Mouse (Mus musculus) neural tube, embryonic 10.5 days (tissue): ENCODE data around the gene Sdcbp2.
A peak's percentile ranks its signal among the peaks of the same experiment; 100 is the strongest.
"Not testable (repeated sequence)": the region's sequence is repeated elsewhere in the genome, so short reads cannot be mapped to it uniquely, and the experiment has no call there.

ENCODE experiments used
- DNase-seq: peaks from one replicate; pipeline ENCODE4 v3.0.0-alpha.2; 2017; ENCODE audit warnings: low spot score; ENCODE audit errors: extremely low spot score

The Sdcbp2 gene

DNA sequence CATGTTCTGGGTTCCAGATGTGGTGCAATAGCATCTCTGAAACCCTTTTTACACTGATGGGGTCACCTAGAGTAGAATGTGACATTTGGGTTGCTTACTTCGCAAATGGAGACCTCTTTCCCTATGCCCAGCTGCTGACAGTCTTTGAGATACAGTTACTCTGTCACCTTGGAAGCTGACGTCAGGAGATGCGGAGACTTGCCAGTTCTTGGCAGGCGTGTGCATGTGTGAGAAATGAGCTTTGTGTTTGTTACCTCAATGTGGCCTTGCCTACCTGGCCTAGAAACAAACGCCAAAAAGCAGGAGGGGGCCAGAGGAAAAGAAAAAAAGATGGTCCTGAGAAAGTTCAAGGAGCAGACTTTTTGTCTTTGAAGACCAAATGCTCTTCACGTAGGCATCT, 5.6 kb upstream of the Sdcbp2 start:
- DNase-seq: no peak

- DNase-seq: no peak
Observed at GRCm38 (mm10) chr2:151569452-151569851, 3.0 kb upstream of the Sdcbp2 start.

DNA sequence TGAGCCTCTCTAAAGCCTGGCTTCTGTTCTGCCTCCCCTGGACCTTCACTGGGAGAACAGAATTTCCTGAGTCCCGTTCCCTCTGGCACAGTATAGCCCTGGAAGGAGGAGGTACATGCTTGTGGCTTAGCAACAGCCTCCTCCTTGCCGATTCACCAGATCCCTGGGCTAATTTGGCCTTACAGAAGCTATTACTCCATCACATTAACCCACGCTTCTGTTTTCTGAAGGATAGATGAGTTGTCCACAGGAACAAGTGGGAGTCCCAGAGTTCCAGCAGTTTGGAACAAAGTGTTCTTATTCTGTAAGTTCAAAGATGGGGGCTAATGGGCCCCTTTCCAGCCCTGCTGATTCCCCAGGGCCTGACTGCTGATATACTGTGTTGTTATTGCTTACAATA, 1.2 kb downstream of the Sdcbp2 start:
- no peak for DNase-seq

DNA sequence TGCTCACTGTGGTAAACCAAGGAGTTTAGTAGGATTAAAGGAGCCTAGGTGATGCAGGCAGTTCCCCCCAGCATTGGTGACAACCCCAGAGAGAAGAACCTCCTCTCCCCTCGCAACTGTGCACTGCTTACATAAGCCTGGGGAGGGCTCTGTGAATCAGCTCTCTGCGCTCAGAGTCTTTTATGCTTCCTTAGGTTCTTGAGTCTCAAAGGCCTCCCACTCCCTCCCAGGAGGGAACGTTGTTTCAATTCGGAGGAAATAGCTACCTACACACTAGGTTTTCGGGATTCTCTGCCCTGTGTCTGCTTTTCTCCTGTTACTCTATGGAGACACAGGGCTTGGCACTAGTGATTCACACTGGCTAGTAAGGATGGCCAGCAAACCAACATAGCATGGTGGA, 2.2 kb downstream of the Sdcbp2 start:
- DNase-seq: no peak

- DNase-seq: peak; percentile 28
Observed at GRCm38 (mm10) chr2:151575119-151575698, 2.8 kb downstream of the Sdcbp2 start.

- peak; percentile 80 for DNase-seq
Observed at GRCm38 (mm10) chr2:151575699-151576389, 3.4 kb downstream of the Sdcbp2 start.

GRCm38 (mm10) chr2:151579183-151579582, 6.8 kb downstream of the Sdcbp2 start:
- no peak for DNase-seq

DNA sequence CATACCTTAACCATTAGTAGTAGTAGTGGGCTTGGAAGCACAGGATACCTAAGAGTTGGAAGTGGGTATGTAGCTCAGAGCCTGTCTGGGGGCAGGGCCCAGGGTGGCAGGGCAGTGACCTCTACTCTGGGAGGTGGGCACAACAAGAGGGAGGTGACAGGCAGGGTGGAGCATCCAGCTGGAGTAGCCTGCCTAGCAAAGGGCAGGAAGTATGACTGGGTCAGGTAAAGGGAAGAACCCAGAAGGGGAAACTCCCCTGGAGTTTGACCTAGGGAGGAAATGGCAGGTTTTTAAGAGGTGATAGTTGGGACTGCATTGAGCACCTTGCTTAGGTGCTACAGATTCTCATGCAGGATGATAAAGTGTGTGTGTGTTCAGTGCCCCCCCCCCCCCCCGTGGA, 8.5 kb downstream of the Sdcbp2 start:
- DNase-seq: no peak

- no peak for DNase-seq
Observed at GRCm38 (mm10) chr2:151585934-151586333, 13.5 kb downstream of the Sdcbp2 start.

- DNase-seq: no peak
Observed at GRCm38 (mm10) chr2:151586807-151587206, 14.4 kb downstream of the Sdcbp2 start.

- no peak for DNase-seq
Observed at GRCm38 (mm10) chr2:151587306-151587705, 14.9 kb downstream of the Sdcbp2 start.

DNA sequence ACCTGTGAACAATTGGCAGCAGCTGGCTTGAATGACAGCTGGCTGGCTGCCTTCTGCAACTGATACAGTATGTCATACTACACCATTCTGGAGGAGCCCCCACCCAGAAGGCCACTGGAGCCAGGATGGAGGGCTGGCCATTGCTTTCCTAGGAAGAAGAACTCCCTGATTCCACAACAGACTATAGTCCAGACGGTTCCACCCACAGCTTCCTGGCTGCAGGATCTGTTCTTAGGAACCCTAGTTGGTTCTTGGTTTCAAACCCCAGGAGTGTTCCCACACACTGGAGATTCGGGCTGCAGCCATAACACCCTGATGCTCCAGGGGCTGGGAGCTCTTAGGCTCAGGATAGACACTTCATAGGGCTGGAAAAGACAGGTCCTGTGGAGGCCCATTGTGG, 25.6 kb downstream of the Sdcbp2 start:
- no peak for DNase-seq

DNA sequence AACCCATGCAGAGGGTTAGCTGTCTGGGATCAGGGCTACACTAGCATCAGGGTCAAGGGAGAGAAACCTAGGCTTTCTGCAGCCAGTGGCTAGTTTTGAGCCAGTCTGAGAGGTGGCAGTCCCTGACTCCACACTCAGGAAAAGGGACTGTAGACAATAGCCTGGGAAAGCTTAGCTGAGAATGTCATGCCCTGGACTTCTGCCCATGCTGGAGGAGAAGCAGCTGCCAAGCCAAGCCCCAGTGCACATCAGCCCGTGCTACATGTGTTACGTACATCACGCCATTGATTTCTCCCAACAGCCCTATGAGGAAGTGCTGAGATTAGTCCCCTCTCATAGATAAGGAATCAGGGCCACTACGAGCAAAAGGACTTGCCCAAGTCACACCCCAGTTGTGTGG, 29.7 kb downstream of the Sdcbp2 start:
- no peak for DNase-seq

GRCm38 (mm10) chr2:151603630-151604029, 31.2 kb downstream of the Sdcbp2 start:
- peak; percentile 29 for DNase-seq

DNA sequence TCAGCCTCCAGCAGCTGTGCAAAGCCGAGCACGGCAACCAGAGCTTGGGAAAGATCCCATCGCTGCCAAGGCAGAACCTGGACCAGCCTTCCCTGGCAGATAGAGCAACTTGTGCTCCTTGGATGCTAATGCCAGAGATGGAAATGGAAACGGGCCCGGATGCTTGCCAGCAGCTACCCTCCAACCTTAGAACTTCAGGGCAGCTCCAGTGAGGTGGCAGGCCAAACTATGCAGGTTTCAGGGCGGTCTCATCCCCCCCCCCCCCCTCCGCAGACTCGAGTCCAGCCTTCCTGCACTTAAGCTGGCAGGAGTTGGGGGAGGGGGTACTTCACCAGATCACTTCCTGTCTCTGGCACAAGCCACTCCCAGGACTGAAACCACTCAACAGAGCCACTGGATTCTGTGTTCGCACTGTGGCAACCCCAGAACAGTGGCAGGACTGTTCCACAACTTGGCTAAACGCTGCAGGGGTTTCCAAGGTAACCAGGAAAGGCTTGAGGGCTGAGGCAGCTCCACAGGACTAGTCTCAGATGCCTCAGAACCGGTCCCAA, 33.1 kb downstream of the Sdcbp2 start:
- no peak for DNase-seq

- DNase-seq: no peak
Observed at GRCm38 (mm10) chr2:151608435-151608834, 36.0 kb downstream of the Sdcbp2 start.

- no peak for DNase-seq
Observed at GRCm38 (mm10) chr2:151609974-151610373, 37.6 kb downstream of the Sdcbp2 start.

DNA sequence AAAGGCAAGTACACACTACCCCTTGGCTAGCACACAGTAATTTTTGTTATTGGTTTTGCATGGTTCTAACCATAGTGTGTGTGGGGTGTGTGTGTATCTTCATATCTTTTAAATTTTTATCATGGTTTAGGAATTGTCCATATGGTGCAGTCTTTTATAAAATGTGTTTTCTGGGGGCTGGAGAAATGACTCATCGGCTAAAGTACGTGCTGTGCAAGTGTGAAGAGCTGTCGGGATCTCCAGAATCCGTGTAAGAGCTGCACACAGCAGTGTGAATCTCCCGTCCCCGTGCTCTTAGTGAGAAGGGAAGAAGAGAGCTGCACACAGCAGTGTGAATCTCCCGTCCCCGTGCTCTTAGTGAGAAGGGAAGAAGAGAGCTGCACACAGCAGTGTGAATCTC, 43.4 kb downstream of the Sdcbp2 start:
- DNase-seq: not testable (repeated sequence)

DNA sequence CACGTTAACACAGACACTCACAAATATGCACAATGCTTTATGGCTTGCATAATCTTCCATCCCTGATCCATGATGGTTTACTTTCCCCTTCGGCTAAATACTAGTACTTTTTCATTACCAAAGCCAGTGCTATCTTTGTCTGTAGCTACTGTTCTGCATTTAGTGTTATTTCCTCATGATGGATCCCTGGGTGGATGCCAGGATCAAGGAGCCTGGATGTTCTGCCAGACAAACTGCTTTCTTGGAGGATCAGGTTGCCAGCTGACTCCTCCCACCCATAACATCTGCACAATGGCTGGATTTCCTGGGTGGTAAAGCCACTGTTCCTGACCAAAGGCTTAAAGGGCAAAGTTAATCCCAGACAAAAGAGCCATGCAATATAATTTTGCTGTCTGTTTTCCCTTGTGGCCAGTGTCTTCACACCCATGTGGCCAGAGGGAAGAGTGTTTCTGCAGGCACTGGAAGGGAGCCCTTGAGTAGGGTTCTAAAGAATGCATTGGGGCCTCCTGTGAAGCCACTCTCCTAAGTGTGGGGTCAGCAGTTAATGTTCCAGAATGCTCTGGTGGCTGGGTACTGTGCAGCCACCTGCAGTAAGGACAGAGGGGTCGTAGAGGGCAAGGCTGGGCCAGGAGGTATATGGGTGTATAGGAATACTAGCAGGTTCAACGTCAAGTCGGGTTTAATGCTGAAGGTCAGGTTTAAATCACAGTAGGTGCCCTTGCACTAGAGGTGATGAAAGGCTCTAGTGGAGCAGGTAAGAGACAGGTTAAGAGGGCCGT, 44.3 kb downstream of the Sdcbp2 start:
- no peak for DNase-seq

DNA sequence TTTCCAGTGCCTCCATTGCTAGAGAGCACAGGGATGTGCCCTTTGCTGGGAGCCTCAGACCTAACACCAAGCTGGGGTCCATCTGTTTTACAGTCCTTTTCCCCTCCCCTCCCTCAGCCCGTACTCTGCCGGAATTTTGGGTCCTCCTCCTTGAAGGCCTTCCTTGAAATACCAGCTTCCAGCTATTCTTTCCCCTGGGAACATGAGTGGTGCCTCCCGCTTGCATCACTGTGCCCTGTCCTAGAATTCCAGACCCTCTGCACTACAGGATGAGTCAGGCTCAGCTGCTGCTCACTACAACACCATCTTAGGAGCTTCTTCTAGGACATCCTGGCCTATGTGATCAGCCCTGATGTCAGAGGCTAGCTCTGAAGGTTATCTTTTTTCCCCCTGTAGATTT, 51.4 kb downstream of the Sdcbp2 start:
- DNase-seq: no peak

DNA sequence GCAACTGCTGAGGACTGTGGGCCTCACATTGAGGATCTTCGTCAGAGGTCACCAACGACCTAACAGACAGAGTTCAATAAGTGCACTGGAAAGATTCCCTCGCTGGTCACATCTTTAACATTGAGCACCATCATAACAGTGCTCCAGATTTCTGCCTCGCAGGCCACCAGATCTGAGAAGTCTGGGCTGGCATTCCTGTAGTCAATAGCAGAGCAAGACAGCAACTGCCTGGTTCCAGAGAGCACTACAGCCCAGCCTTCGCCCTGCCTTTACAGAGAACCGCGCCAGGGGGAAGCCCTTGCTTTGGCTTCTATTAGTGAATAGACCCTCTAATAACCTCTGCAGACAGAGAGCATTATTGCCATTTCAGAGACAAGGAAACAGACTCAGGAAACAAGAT, 53.9 kb downstream of the Sdcbp2 start:
- DNase-seq: no peak

- DNase-seq: no peak
Observed at GRCm38 (mm10) chr2:151628011-151628410, 55.6 kb downstream of the Sdcbp2 start.
